Mouse (Mus musculus) embryonic facial prominence, embryonic 13.5 days (tissue): ENCODE results near the gene Shank3. TPM values are rescaled to one million over a fixed set of nuclear protein-coding genes. Genes with fewer than 3 reads are reported as not detected.

Experiments used
- ATAC-seq: fragments of 200-750 bp; cut with Nextera tagmentation; 2 replicates; pipeline ENCODE4 v1.8.0; 2017; ENCODE audit warnings: low read depth; ENCODE audit not compliant: insufficient number of reproducible peaks, insufficient read depth, low FRiP score, low TSS enrichment
- H3K27ac ChIP-seq: fragments of 300-500 bp; sonication (generic); 2 replicates; pipeline ENCODE4 v1.5.1; 2015; ENCODE audit warnings: moderate library complexity, mild to moderate bottlenecking, inconsistent platforms
- H3K27me3 ChIP-seq: fragments of 300-500 bp; sonication (generic); 2 replicates; pipeline ENCODE4 v1.6.1; 2015; ENCODE audit warnings: mild to moderate bottlenecking, inconsistent platforms
- H3K36me3 ChIP-seq: fragments of 300-500 bp; sonication (generic); 2 replicates; pipeline ENCODE4 v1.6.1; 2015; ENCODE audit warnings: mild to moderate bottlenecking, inconsistent platforms
- H3K4me1 ChIP-seq: fragments of 300-500 bp; sonication (generic); 2 replicates; pipeline ENCODE4 v1.6.1; 2015; ENCODE audit warnings: inconsistent platforms
- H3K4me2 ChIP-seq: fragments of 300-500 bp; sonication (generic); 2 replicates; pipeline ENCODE4 v1.6.1; 2015; ENCODE audit warnings: moderate library complexity, mild to moderate bottlenecking, inconsistent platforms
- H3K4me3 ChIP-seq: fragments of 300-500 bp; sonication (generic); 2 replicates; pipeline ENCODE4 v1.5.1; 2015; ENCODE audit warnings: mild to moderate bottlenecking, inconsistent platforms
- H3K9ac ChIP-seq: fragments of 300-500 bp; sonication (generic); 2 replicates; pipeline ENCODE4 v1.6.1; 2015; ENCODE audit warnings: mild to moderate bottlenecking, inconsistent platforms
- H3K9me3 ChIP-seq: fragments of 300-500 bp; sonication (generic); 2 replicates; pipeline ENCODE4 v1.6.1; 2016; ENCODE audit warnings: inconsistent platforms
- WGBS: fragments of 180-500 bp; shearing (Covaris S2); methylation state at CpG from one replicate; pipeline ENCODE4 v1.1.7; 2015; ENCODE audit warnings: mixed read lengths; 5-methylcytosine and 5-hydroxymethylcytosine counted together
- polyA plus RNA-seq: library from polyadenylated mRNA; unstranded; fragments of >200 nt; fragmentation: Nextera tagmentation; extraction: Ambion mirVana; gene quantifications from 2 replicates; pipeline ENCODE4 v1.2.1, GENCODE M21; 2015

Shank3 gene
- polyA plus RNA-seq, 1 experiment from 2014 or later = 2.9 TPM

GRCm38 (mm10) chr15:89525896-89526295 is 26.5 kb downstream of the Shank3 start:
- Histone ChIP-seq H3K9me3 (no peaks in the 10 kb centered on the region), H3K4me1 (peaks cover 18% of the 10 kb centered on the region), H3K9ac (no peak overlapping the region), H3K27ac (no peak overlapping the region), H3K4me2 (no peak overlapping the region), H3K4me3 (no peak overlapping the region), H3K36me3 (peaks cover 9% of the 10 kb centered on the region), H3K27me3 (peaks cover 38% of the 10 kb centered on the region)
- 78% methylated on average over 7 of the region's 7 CpGs for WGBS
- ATAC-seq = no peak

- H3K9ac ChIP-seq = no peak overlapping the region
- H3K27me3 ChIP-seq = peaks cover 34% of the 10 kb centered on the region
- H3K4me2 ChIP-seq = no peak overlapping the region
- H3K27ac ChIP-seq = no peak overlapping the region
- no peak for ATAC-seq
- no peak overlapping the region for H3K4me3 ChIP-seq
- H3K4me1 ChIP-seq = peaks cover 18% of the 10 kb centered on the region
- 90% methylated on average over 19 of the region's 19 CpGs for WGBS
- H3K36me3 ChIP-seq = peaks cover 13% of the 10 kb centered on the region
- no peaks in the 10 kb centered on the region for H3K9me3 ChIP-seq
Measured at GRCm38 (mm10) chr15:89526776-89527325, 27.4 kb downstream of the Shank3 start.

- Histone ChIP-seq H3K4me3 (no peak overlapping the region), H3K4me1 (peaks cover 24% of the 10 kb centered on the region), H3K27ac (no peak overlapping the region), H3K36me3 (peaks cover 13% of the 10 kb centered on the region), H3K9me3 (no peaks in the 10 kb centered on the region), H3K4me2 (no peak overlapping the region), H3K9ac (no peak overlapping the region), H3K27me3 (peaks cover 27% of the 10 kb centered on the region)
- WGBS = 83% methylated on average over 7 of the region's 7 CpGs
- no peak for ATAC-seq
Measured at GRCm38 (mm10) chr15:89527466-89527865, 28.0 kb downstream of the Shank3 start.

- Histone ChIP-seq H3K4me2 (no peak overlapping the region), H3K36me3 (peaks cover 18% of the 10 kb centered on the region), H3K4me3 (no peak overlapping the region), H3K27me3 (peaks cover 19% of the 10 kb centered on the region), H3K9me3 (no peaks in the 10 kb centered on the region), H3K9ac (no peak overlapping the region), H3K27ac (no peak overlapping the region), H3K4me1 (peaks cover 27% of the 10 kb centered on the region)
- 85% methylated on average over 18 of the region's 18 CpGs for WGBS
- ATAC-seq = no peak
Measured at GRCm38 (mm10) chr15:89528201-89528850, 28.9 kb downstream of the Shank3 start.

- 92% methylated on average over 10 of the region's 10 CpGs for WGBS
- ATAC-seq = no peak
Measured at GRCm38 (mm10) chr15:89528923-89529322, 29.5 kb downstream of the Shank3 start.

GRCm38 (mm10) chr15:89530336-89530735 is 30.9 kb downstream of the Shank3 start:
- 8% methylated on average over 4 of the region's 4 CpGs for WGBS

More at GRCm38 (mm10) chr15:89528923-89529322, 29.5 kb downstream of the Shank3 start:
- Histone ChIP-seq H3K36me3 (peaks cover 21% of the 10 kb centered on the region), H3K27ac (no peak overlapping the region), H3K27me3 (peaks cover 16% of the 10 kb centered on the region), H3K4me2 (no peak overlapping the region), H3K4me3 (no peak overlapping the region), H3K9me3 (no peaks in the 10 kb centered on the region), H3K4me1 (peaks cover 25% of the 10 kb centered on the region), H3K9ac (no peak overlapping the region)

GRCm38 (mm10) chr15:89531399-89531798 is 32.0 kb downstream of the Shank3 start:
- ATAC-seq = no peak
- WGBS = 90% methylated on average over 5 of the region's 5 CpGs
- Histone ChIP-seq H3K9ac (no peak overlapping the region), H3K4me3 (no peak overlapping the region), H3K4me1 (peaks cover 14% of the 10 kb centered on the region), H3K36me3 (peaks cover 17% of the 10 kb centered on the region), H3K27me3 (no peaks in the 10 kb centered on the region; the same call in 1 of the 2 replicates), H3K27ac (no peak overlapping the region), H3K4me2 (no peak overlapping the region), H3K9me3 (no peaks in the 10 kb centered on the region)

More at GRCm38 (mm10) chr15:89530336-89530735, 30.9 kb downstream of the Shank3 start:
- H3K27ac ChIP-seq = no peak overlapping the region
- ATAC-seq = no peak
- no peaks in the 10 kb centered on the region for H3K9me3 ChIP-seq
- H3K4me2 ChIP-seq = no peak overlapping the region
- peaks cover 2% of the 10 kb centered on the region; the same call in 1 of the 2 replicates for H3K27me3 ChIP-seq
- peaks cover 14% of the 10 kb centered on the region for H3K4me1 ChIP-seq
- H3K36me3 ChIP-seq = peaks cover 21% of the 10 kb centered on the region
- H3K4me3 ChIP-seq = no peak overlapping the region
- H3K9ac ChIP-seq = no peak overlapping the region

- peak; percentile 9; the same call in 1 of the 2 replicates for ATAC-seq
- Histone ChIP-seq H3K9ac (peak overlapping the region; percentile 61), H3K27ac (no peak overlapping the region), H3K36me3 (peaks cover 12% of the 10 kb centered on the region; the same call in 1 of the 2 replicates), H3K9me3 (no peaks in the 10 kb centered on the region), H3K4me1 (peaks cover 14% of the 10 kb centered on the region), H3K4me2 (peak overlapping the region; percentile 50), H3K4me3 (peak overlapping the region; percentile 27), H3K27me3 (no peaks in the 10 kb centered on the region; the same call in 1 of the 2 replicates)
- WGBS = 20% methylated on average over 29 of the region's 29 CpGs
Measured at GRCm38 (mm10) chr15:89532026-89532923, 32.9 kb downstream of the Shank3 start.

- Histone ChIP-seq H3K9me3 (no peaks in the 10 kb centered on the region), H3K9ac (peak overlapping the region; percentile 61), H3K36me3 (peaks cover 12% of the 10 kb centered on the region), H3K4me3 (peak overlapping the region; percentile 27), H3K4me2 (peak overlapping the region; percentile 50), H3K27me3 (no peaks in the 10 kb centered on the region; the same call in 1 of the 2 replicates), H3K27ac (no peak overlapping the region), H3K4me1 (peaks cover 14% of the 10 kb centered on the region)
- 70% methylated on average over 23 of the region's 23 CpGs for WGBS
- ATAC-seq = no peak
Measured at GRCm38 (mm10) chr15:89532924-89533842, 33.8 kb downstream of the Shank3 start.

GRCm38 (mm10) chr15:89533843-89534207 is 34.4 kb downstream of the Shank3 start:
- Histone ChIP-seq H3K9ac (no peak overlapping the region), H3K4me3 (no peak overlapping the region), H3K4me1 (peaks cover 14% of the 10 kb centered on the region), H3K27ac (no peak overlapping the region), H3K4me2 (no peak overlapping the region), H3K9me3 (no peaks in the 10 kb centered on the region), H3K36me3 (peaks cover 12% of the 10 kb centered on the region), H3K27me3 (no peaks in the 10 kb centered on the region; the same call in 1 of the 2 replicates)
- ATAC-seq = no peak
- 85% methylated on average over 10 of the region's 10 CpGs for WGBS

GRCm38 (mm10) chr15:89544171-89544570 is 44.7 kb downstream of the Shank3 start:
- Histone ChIP-seq H3K27me3 (peaks cover 30% of the 10 kb centered on the region), H3K36me3 (peaks cover 57% of the 10 kb centered on the region)

More at GRCm38 (mm10) chr15:89544171-89544570, 44.7 kb downstream of the Shank3 start:
- no peak overlapping the region for H3K4me2 ChIP-seq
- H3K4me1 ChIP-seq = peaks cover 18% of the 10 kb centered on the region
- H3K9ac ChIP-seq = no peak overlapping the region
- no peak for ATAC-seq
- 66% methylated on average over 7 of the region's 7 CpGs for whole genome bisulfite sequencing
- H3K9me3 ChIP-seq = no peaks in the 10 kb centered on the region
- H3K4me3 ChIP-seq = no peak overlapping the region
- H3K27ac ChIP-seq = no peak overlapping the region
